21 mouse cellular contexts compared by ENCODE assay signal in genomic region chr9:61781469-61781868, GRCm38 (mm10).
"Had no signal": no experiment of that assay in that cellular context is flagged by ENCODE, and none has a peak within 500 bp of the region (broad histone marks: within the 10 kb centered on the region; RNA-seq: fewer than 3 reads in every experiment).

No protein-coding gene starts in this region.

- H3K4me3 ChIP-seq: limb, embryonic 12.5 days; limb, embryonic 15.5 days; megakaryocyte, embryonic 14.5 days; midbrain, embryonic 10.5 days; midbrain, embryonic 13.5 days; myocyte; neural tube, embryonic 13.5 days had no signal

- H3K27me3 ChIP-seq: limb, embryonic 15.5 days; midbrain, embryonic 13.5 days; neural tube, embryonic 13.5 days had no signal

- H3K27ac ChIP-seq: kidney, postnatal 0 days; limb, embryonic 12.5 days; limb, embryonic 15.5 days; liver, embryonic 14.5 days; midbrain, embryonic 10.5 days; midbrain, embryonic 13.5 days; neural tube, embryonic 13.5 days; stomach, postnatal 0 days had no signal

- ATAC-seq: intestine, embryonic 16.5 days; liver, postnatal 0 days; lung, postnatal 0 days; midbrain, embryonic 13.5 days; midbrain, embryonic 16.5 days had no signal

- H3K4me1 ChIP-seq: limb, embryonic 12.5 days; limb, embryonic 15.5 days; megakaryocyte, embryonic 14.5 days; midbrain, embryonic 10.5 days; midbrain, embryonic 13.5 days; neural tube, embryonic 13.5 days had no signal

- DNase-seq: kidney, adult 18-20 months; kidney, postnatal 36 days; left cerebral cortex, postnatal 4 days; liver, postnatal 0 days; lung, embryonic 14.5 days; retina, postnatal 1 day; right cerebral cortex, postnatal 25 days; thymus, postnatal 25 days had no signal

- H3K36me3 ChIP-seq: limb, embryonic 12.5 days; limb, embryonic 15.5 days; midbrain, embryonic 10.5 days; midbrain, embryonic 13.5 days; neural tube, embryonic 13.5 days had no signal
